Mouse (Mus musculus): Measurements from ENCODE around the gene Abca13. TPM values are rescaled to one million over a fixed set of nuclear protein-coding genes. Genes with fewer than 3 reads are reported as not detected.
"Not testable (repeated sequence)": the region's sequence is repeated elsewhere in the genome, so short reads cannot be mapped to it uniquely, and the experiment has no call there.

Gene Abca13
- total RNA-seq, 2 experiments from 2014 or later = not detected

GRCm38 (mm10) chr11:9291168-9291567 is 99.4 kb downstream of the Abca13 start:
- no peak for DNase-seq

GRCm38 (mm10) chr11:9299615-9300014 is 107.9 kb downstream of the Abca13 start:
- DNase-seq = no peak

DNA sequence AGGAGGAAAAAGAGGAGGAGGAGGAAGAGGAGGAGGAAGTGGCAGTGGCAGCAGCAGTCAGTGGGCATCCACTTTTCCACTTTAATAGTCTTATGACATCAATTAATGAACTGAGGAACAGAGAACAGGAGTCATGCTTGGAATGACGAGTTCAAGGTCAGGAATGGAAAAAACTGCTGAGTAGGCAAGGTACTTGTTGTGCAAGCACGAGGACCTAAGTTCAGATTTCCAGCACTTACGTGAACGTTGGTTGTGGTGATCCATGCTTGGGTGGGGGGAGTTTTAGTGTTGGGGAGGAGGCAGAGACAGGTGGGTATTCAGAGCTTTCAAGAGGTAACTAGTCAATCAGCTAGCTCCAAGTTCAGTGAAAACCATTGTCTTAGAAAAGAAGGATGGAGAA is 113.7 kb downstream of the Abca13 start:
- DNase-seq = no peak

GRCm38 (mm10) chr11:9316545-9316944 is 124.8 kb downstream of the Abca13 start:
- no peak for DNase-seq

- no peak for DNase-seq
These were observed 125.6 kb downstream of the Abca13 start for GRCm38 (mm10) chr11:9317076-9317929.

GRCm38 (mm10) chr11:9338151-9338550 is 146.4 kb downstream of the Abca13 start:
- no peak for DNase-seq

- no peak for DNase-seq
These were observed 156.0 kb downstream of the Abca13 start for GRCm38 (mm10) chr11:9347724-9348123.

DNA sequence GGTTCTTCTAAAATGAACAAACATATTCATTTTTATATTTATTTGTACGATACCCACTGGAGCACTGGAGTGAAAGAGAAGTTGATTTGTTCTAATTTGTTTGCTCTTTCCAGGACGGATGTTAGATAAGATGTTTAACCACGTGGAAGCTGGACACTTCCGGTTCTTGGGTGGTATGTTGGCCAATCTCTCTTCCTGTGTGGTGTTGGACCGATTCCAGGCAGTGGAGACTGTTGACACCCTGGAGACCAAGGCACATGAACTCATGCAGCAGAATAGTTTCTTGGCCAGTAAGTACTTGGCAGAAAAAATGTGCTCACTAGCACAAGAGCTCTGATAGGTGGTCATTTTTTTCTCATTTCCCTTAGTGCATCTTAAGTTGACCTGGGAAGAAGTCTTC is 181.4 kb downstream of the Abca13 start:
- DNase-seq = no peak

DNA sequence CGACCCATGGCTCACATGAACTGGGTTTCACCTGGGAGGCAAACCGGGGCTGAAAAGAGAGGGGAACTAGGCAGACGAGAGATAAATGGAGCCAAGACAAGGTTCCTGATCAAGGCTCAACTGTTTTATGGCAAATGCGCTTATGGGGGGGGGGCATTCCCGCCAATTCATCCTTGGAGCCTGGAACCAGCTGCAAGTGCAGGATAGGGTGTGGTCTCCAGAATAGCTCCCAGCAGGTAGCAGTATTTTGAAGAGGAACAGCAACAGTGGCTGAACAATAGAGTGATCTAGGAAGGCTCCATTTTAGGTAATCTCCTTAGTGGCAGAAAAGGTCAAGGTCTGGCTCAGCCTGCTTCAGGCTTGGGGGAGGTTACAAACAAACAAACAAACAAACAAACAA is 182.7 kb downstream of the Abca13 start:
- not testable (repeated sequence) for DNase-seq

DNA sequence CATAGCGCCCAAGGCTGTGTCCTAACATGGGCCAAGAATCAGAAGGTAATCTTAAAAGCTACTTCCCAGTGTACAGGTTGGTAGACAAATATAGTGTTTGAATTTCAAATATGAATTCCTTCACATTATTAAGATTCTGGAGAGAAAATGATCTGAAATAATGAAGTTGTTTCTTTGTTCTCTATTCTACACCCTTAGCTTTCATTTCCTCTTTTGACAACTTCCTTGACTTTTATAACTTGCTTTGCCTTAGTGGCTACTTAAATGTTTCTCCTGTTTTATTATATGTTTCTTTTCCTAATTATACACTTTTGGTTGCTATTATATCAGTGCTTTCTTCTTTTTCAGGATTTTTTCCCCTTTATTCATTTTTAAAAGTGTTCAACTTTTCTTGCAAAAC is 196.8 kb downstream of the Abca13 start:
- no peak for DNase-seq

DNA sequence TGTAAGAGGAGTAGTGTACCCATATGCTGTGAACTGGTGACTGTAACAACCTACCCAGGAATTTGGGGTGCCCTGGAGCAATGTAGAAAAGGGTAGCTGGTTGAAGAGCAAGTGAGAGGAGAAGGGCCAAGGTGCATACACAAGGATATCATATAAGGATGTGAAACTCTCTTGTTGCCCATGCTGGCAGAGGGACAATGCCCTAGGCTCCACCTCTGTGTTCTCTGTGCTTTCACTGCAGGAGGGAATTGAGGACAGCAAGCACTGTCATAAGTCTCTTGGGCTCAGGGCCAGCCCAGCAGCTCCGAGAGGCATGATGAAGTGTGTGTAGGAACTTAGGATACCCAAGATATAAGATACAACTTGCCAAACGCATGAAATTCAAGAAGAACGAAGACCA is 225.2 kb downstream of the Abca13 start:
- no peak for DNase-seq

GRCm38 (mm10) chr11:9420205-9420604 is 228.5 kb downstream of the Abca13 start:
- DNase-seq = no peak

- DNase-seq = no peak
These were observed 235.7 kb downstream of the Abca13 start for GRCm38 (mm10) chr11:9427411-9427810.

DNA sequence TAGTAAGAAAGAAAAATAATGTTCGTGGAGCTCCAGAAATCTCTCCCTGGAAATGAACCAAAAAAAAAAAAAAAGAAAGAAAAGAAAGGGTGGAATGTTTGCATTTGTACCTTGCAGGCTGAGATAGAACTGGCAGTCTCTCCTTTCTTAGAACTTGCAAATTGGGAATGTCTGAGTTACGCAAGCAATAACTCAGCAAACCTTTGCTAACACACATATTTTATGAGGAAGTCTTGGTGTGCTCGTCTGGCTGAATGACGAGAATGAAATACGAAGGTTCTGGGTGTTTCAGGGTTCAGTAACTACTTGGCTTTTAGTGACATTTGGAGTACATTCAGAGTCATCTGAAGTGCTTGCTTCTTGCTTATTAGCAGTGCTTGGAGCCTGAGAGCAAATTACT is 241.1 kb downstream of the Abca13 start:
- no peak for DNase-seq

- no peak for DNase-seq
These were observed 244.9 kb downstream of the Abca13 start for GRCm38 (mm10) chr11:9436617-9437016.

- DNase-seq = no peak
These were observed 248.0 kb downstream of the Abca13 start for GRCm38 (mm10) chr11:9439781-9440180.

GRCm38 (mm10) chr11:9441192-9441591 is 249.4 kb downstream of the Abca13 start:
- DNase-seq = no peak

DNA sequence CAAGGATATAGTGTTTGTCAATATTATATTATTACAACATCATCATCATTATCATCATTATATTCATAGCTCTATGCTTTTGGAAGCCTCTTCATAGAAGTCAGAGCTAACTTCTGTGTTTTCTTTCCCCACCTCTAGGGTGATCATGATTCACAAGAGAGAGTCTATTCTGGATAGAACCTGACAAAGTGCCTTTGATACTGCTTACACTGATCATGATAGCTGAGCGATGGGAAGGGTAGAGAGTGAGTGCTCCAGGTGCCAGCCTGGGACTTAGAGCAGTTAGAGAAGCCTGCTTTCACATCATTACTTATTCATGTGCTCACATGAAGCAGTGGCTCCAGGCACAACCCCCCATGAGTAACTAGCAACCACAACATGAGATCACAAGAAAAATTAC is 280.7 kb downstream of the Abca13 start:
- DNase-seq = no peak

DNA sequence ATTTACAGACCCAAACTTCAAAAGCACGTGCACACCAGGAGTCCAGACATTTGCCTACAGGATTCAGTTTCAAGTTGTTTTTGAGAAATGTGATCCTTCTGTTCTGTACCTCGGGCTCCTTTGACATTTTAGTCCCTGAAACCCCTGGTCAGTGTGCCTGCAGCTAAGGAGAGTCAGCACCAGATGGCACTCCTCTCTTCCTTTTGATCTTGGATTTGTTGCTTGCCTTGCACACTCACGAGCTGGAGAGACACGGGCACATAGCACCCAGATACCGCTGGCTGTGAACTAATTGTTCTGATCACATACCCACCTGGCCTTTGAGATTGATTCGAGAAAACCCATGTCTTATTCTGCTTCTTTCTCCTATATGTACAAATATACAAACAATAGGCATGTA is 289.8 kb downstream of the Abca13 start:
- no peak for DNase-seq

DNA sequence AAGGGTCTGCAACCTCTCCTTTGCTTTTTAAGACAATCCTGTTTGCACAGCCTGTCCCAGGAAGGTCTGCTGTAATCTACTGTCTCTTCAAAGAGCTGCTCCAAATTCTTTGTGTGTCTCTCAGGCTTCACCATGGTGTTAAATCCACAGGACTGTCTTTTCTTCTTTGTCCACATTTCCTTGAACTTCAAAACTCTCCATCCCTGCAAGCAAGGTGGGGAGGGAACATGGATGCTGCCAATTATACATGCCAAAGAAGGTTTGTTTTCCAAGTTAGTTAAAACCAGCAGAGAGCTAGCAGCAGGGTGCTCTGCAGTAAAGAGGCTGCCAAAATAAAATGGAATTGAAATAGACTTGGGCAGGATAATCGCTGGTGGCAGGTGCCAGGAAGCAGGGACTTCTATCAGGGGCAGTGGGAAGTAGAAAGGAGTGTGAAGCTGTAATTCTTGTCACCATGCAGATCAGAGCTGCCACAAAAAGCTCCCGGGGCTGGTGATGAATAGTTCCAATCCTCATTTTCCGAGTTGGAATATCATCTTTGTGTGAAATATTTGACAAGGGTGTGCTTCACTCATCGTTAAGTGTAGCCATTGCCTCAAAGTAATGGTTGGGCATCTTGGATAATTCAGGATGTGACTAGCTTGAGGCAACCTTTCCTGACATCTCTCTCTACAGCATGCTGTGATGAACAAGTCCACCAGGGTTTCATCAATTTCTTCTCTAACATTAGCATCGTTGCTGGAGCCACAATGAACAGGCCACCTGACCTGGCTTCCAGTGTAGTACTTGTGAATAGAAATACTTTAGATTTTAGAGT is 308.8 kb downstream of the Abca13 start:
- no peak for DNase-seq

DNA sequence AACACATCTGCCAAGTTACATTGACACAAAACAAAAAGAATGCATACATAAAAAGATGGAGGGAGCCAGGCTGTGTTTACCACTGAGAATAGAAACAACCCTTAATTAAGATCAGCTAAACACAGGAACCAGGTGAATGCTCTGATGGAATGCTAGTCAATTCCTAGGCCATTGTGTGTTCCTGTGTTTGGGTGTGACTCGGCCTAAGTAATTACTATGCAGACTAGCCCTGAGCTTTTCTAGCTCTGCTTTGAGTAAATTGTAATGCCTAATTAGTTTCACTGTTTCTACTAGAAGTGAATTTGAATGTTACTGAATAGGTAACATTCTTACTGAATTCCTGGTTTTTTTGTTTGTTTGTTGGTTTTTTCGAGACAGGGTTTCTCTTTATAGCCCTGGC is 323.2 kb downstream of the Abca13 start:
- DNase-seq = not testable (repeated sequence)

DNA sequence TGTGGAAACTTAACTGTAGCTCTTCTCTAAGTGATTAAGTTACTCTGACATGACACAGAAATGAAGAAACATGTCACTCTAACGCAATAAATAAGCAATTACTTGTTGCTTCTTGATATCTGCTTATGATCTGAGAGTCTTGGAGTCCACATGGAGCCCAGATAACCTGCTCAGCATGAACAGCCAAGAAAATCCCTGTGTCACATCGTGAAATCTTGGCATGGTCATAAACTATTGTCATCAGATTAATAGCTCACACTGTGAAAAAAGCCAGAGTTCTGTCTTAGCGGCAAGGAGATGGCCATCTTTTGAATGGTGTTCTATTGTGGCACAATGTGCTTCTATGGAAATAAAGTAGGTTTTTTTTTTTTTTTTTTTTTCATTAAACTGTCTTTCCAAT is 336.8 kb downstream of the Abca13 start:
- DNase-seq = no peak

DNA sequence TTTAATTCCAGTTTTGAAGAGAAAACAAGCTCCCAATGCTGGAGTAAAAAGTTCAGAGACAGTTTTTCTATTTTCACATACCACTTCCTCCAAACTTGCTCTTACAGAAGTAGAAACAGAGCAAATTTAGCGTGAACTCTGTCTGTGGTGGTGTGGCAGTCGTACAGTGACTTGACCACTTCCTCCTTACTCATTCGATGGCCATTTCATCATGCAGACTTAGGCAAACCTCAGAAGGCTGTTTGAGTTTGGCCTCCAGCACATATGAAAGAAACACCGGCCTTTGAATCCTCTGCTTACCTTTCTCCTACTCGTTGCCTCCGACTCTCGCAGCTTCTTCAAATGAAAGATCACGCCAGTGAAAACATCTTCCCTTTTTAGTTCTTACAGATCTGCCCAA is 340.0 kb downstream of the Abca13 start:
- no peak for DNase-seq
